Mouse (Mus musculus) urinary bladder, postnatal 4 days (tissue): Measurements from ENCODE around the gene Plcb2.
A peak's percentile ranks its signal among the peaks of the same experiment; 100 is the strongest.

ENCODE experiments used
- DNase-seq, 2 experiments: peaks; one replicate each; pipeline ENCODE4 v3.0.0; 2021 to 2022; ENCODE audit warnings: low spot score in 2 of 2

Plcb2 gene

GRCm38 (mm10) chr2:118751896-118752791 is 23.9 kb upstream of the Plcb2 start:
- DNase-seq, result peak in 1 of 2 experiments; percentile 30

DNA sequence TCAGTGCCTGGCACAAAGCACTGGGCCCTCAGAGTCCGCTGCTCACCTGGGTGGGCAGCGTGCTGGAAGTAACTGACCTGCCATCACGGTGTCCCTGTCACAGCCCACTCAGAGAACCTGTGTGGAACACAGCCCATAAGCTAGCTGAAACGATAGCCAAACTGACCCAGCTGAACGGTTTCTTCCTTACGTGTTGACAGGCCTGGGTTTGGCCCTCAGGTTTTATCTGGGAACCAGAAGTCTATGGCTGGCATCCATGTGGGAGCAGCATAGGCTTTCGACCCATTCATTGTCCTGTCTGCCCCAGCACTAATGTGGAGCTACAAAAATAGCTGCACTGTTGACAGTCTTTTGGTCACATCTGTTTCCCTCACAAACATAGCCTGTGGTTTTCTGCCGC is 22.2 kb upstream of the Plcb2 start:
- DNase-seq, result peak in 1 of 2 experiments; percentile 18

DNA sequence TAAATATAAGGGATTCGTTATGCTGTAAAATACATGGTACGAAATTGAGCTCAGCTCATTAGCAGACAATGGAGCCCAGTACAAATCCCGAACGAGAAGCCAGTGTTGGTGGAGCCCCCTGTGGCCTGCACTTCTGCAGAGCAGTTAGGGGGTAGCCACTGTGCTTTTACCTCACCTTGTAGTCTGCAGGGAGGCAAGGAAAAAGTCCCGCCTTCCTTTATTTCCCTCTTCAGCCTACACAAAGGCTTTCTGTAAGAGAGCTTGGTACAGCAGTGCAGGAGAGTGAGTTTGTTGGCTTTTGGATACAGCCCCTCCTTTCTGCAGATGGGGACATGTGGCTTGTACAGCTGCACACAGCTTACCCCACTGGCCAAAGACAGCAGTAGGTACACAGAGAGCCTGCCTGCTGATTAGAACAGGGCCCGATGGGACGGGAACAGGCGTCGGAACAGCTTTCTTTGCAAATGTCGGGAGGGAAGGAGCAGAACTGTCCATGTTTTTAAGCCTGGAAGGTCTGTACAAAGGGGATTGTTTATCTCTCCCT is 21.2 kb upstream of the Plcb2 start:
- DNase-seq, result peak in 1 of 2 experiments; percentile 19

DNA sequence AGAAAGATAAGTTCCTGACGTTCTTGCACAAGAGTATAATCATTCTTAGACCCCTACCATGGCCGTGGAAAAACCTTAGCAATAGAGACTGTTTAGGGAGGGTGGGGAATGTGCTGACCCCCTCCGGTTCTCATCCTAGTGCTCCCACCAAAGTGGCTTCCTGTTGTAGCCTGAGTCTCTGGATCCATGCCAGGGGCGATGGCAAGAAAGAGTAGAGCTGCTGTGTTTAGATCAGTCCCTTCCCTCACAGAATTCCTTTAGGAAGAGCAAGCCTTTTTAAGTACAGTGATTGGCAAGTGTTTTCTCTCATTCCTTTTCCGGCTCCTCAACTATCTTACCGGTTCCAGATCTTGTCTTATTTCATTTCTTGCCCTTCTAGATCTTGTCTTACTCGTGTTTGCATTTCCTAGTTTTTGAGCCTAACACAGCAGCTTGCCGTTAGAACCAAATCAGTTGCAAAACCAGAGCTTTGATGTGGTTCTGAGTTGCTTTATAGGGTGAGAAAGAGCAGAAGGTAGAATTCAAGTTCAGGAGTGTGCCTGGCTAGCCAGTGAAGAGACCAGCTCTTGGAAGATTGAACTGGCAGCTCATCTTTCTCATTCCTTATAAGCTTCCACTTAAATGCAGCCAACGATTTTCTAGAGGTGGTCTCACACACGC is 19.2 kb upstream of the Plcb2 start:
- no peak for DNase-seq

GRCm38 (mm10) chr2:118745915-118746901 is 18.0 kb upstream of the Plcb2 start:
- no peak for DNase-seq

DNA sequence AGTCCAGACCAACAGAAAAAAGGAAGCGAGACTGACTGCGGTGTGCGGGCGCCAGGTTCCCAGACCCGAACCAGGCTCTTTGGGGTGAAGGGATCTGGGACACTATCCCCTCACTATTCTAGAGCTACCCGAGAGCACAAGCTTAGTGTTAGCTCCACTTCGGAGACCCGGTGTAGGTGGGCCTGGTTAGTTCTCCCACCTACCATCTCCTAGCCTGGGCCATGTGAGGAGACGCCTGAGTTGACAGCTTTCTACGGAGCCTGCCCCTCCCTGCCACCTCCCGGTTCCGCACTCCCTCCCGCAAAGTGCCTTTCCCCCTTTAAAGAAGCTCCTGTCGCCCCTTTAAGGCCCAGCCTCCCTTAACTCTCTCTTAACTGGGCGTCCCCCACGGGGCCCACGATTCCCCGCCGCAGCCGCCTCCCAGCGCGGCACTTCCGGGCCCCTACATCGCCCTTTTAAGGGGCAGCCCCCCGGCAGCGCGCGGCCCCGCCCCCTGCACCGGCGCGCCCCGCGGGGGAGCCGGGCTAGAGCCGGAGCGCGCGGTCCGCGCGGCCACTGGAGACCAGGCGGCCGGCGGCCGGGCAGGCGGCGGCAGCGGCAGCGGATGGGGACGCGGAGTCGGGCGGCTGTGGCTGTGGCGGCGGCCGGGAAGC is 17.1 kb upstream of the Plcb2 start, which contains the start of gene Inafm2:
Gene Inafm2, plus strand, starts transcription at position 527 of the 653 bp plus-strand sequence.
- DNase-seq, result peak; percentile 87 to 89

GRCm38 (mm10) chr2:118744621-118745020 is 16.4 kb upstream of the Plcb2 start:
- DNase-seq, result no peak

DNA sequence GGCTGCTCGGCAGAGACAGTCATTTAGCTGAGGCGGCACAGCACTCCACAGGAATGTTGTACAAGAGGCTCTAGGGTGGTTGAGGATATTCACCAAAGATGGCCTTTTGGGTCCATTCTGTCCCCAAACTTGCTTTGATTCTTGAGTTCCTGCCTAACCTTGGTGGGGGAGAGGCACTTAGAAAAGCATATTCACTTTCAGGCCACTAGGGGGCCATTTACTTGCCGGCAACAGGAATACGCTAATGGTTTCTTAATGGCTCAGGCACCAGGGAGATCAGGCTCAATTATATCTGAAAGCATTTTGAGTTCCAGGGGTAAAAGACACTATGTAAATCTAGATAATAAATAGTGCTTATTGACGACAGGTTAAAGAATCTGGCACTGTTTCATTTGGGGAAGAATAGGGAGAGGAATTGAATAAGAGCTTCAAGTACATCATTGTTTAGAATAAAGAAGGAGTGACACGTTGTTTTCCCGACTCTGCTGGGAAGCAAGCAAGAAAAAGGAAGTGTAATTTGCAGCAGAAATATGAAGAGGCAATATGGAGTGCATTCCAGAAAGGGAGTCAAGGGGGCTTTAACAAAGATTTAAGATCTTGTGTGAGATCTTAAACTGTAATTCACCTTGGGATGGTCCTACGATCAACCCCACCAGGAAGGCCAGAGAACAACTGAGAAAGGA is 15.2 kb upstream of the Plcb2 start:
- no peak for DNase-seq

DNA sequence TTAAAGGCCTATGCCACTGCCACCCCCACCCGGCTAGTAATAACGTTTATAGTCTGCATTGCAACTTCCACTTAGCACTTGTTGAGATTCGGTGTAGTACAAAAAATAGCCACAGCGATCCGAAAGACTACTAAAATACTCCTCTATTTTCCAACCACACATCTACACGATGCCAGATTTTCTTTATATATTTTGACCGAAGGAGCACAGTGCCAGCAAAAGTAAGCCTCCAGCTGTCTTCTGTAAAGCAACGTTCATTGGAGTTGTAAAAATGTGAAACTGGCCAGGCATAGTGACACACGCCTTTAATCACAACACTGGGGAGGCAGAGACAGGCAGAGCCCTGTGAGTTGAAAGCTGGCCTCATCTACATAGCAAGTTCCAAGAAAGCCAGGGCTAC is 12.9 kb upstream of the Plcb2 start:
- DNase-seq, result no peak

DNA sequence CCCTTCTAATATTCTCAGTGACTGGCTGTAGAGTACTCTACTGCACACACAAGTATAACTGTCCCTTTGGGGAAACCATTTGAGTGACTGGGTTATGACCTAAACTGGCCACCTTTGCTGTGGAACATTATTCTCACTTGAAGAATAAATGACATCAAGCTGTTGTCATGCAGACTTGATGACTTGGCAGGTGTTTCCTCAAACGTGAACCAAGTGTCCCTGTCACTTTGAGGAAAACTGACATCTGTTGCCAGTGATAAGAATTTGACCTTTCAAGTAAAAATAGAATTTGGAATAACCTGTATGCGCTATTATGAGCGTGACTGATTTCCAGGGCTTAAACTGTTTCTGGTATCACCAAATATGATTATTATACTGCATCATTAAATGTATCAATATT is 12.1 kb upstream of the Plcb2 start:
- no peak for DNase-seq

GRCm38 (mm10) chr2:118733341-118733740 is 5.1 kb upstream of the Plcb2 start:
- no peak for DNase-seq

DNA sequence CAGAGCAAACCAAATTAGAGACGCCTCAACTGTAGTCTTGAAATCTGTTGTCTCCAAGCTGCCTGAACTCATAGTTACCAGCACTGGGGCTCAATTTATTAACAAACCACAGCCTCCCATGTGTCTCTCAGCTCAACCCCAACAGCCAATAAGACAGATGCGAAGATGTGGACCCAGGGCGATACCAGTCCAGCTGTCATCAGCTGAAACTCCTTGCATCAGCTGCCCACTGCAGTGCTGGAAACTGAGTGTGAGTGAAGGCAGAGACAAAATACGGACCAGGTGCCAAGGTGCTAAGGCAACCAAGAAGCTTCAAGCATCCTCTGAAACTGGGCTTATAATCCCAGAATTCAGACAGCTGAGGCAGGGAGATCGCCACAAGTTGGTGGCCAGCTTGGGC is 3.7 kb upstream of the Plcb2 start:
- DNase-seq, result no peak

DNA sequence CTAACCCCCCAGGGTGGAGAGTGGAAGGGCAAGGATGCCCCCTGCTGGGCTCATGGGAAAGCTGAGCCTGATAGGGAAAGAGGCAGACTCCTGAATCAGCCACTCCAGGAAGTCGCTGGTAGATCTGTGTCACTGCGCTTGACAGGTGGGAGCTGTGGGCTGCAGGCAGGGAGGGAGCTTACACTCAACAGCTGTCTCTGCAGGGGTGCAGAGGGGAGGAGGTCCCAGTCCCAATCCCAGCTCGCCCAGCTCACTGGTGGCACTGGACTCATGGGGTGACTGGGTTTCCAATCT is 2.3 kb upstream of the Plcb2 start:
- DNase-seq, result peak; percentile 63 to 75

DNA sequence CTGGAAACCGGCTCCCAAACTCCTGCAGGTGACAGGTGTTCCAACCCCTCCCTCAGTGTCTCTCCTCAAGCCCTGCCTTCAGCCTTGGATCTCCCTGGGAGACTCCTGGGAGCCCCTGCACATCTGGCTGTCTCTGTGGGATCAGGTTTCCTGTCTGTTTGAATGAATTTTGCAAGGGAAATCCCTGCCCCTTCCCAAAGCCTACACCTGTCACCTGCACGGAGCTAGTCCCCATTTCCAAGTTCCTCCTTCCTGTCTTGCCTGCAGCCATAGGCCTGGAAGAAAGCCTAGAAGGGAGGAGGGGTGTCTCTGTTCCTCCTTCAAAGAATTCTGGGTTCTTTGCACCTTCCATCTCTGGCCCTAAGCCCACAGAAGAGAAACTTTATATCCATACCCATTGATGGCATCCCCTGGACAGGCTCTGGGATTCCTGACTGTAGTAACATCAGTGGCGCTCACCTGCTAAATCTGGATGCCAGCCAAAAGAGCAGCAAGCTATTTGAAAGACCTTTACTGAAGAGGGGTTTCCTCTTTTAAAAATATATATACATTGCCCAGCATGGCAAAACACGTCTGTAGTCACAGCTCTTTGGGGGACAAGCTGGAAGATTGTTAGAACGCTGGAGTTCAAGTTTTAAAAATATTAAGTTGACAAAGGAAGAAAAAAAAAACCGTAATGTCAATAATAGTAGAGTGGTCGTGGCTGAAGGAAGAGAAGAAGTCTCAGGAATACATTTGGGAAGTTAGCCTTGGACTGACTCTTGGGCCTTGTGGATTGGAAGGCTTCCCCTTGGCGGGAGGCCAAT is 1.8 kb upstream of the Plcb2 start:
- DNase-seq, result no peak

- no peak for DNase-seq
Observed at GRCm38 (mm10) chr2:118729194-118729593, 956 bp upstream of the Plcb2 start.

GRCm38 (mm10) chr2:118727911-118728310 is 327 bp downstream of the Plcb2 start:
- DNase-seq, result no peak

DNA sequence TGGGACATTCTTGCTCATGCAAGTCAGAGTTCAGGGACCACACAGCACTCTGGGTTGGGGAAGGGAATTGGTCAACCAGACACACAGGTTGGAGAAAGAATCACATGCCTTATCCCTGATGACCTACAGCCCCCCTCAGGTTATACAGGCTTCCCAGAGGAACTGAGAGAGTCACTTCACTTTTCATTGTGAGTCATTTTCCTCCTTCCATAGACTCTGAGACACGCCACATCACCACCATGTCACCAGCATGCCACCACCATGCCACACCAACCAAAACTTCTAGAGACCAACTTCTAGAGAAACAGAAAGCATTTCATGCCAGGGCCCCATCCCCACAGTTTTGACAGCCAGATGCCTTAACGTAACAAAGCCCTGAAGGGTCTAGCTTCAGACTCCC is 1.4 kb downstream of the Plcb2 start:
- no peak for DNase-seq

- no peak for DNase-seq
Observed at GRCm38 (mm10) chr2:118725511-118725910, 2.7 kb downstream of the Plcb2 start.

- DNase-seq, result no peak
Observed at GRCm38 (mm10) chr2:118723693-118724486, 4.3 kb downstream of the Plcb2 start.
